Mouse (Mus musculus) kidney, adult 2 months (tissue): ENCODE measurements around the gene Actr2.

Source experiments
- CTCF ChIP-seq: fragments of 200-500 bp; conservative IDR thresholded peaks from 2 replicates; pipeline ENCODE4 v1.5.1; 2011; ENCODE audit warnings: low read depth, mild to moderate bottlenecking, control low read depth, low read length, moderate library complexity, mixed read lengths; ENCODE audit not compliant: insufficient read depth, insufficient read length
- POLR2A ChIP-seq: fragments of 200-500 bp; IDR thresholded peaks from one replicate; pipeline ENCODE4 v1.6.1; 2011; ENCODE audit warnings: low read depth, low read length, control low read depth

DNA sequence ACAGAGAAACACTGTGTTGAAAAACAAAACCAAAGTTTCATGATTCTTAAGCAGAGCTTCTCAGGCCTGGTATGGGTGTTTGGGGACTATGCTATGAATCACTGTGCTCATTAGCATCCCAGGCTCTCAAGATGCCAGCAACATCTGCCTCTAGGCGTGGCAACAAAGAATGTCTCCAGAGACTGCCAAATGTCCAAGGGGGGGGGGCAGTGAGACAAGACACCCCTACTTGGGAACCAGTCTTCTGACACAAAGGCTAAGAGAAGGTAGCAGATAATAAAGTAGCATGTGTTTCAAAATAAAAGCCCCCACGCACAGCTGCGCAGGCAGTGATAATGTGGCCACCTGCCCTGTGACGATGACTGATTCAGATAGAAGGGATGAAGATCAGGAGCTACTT, 69.5 kb downstream of the Actr2 start:
- TF ChIP-seq CTCF (no peak), POLR2A (no peak)
